Mouse (Mus musculus) lung, embryonic 16.5 days (tissue): ENCODE results near the gene Ccnt1. TPM values are rescaled to one million over a fixed set of nuclear protein-coding genes. Genes with fewer than 3 reads are reported as not detected.
A peak's percentile ranks its signal among the peaks of the same experiment; 100 is the strongest.

Experiments
- ATAC-seq: fragments of 200-750 bp; cut with Nextera tagmentation; 2 replicates; pipeline ENCODE4 v1.8.0; 2017; ENCODE audit warnings: low read depth, mild to moderate bottlenecking, moderate library complexity
- H3K27ac ChIP-seq: fragments of 300-500 bp; sonication (generic); 2 replicates; pipeline ENCODE4 v1.5.1; 2014; ENCODE audit warnings: mild to moderate bottlenecking, control low read depth, low read length
- H3K27me3 ChIP-seq: fragments of 300-500 bp; sonication (generic); 2 replicates; pipeline ENCODE4 v1.6.1; 2014; ENCODE audit warnings: low read depth, low read length, mixed read lengths; ENCODE audit not compliant: control insufficient read depth, insufficient read depth
- H3K36me3 ChIP-seq: fragments of 300-500 bp; sonication (generic); 2 replicates; pipeline ENCODE4 v1.6.1; 2014; ENCODE audit warnings: low read length; ENCODE audit not compliant: control insufficient read depth, insufficient read depth
- H3K4me1 ChIP-seq: fragments of 300-500 bp; sonication (generic); replicated peaks from 2 replicates; pipeline ENCODE4 v1.6.1; 2014; ENCODE audit warnings: low read length, mixed read lengths; ENCODE audit not compliant: control insufficient read depth, insufficient read depth
- H3K4me2 ChIP-seq: fragments of 300-500 bp; sonication (generic); 2 replicates; pipeline ENCODE4 v1.6.1; 2014; ENCODE audit warnings: low read depth, low read length, control low read depth
- H3K4me3 ChIP-seq: fragments of 300-500 bp; sonication (generic); 2 replicates; pipeline ENCODE4 v1.5.1; 2014; ENCODE audit warnings: mild to moderate bottlenecking, low read length, control low read depth
- H3K9ac ChIP-seq: fragments of 300-500 bp; sonication (generic); 2 replicates; pipeline ENCODE4 v1.6.1; 2014; ENCODE audit warnings: low read length, control low read depth
- H3K9me3 ChIP-seq: fragments of 300-500 bp; sonication (generic); 2 replicates; pipeline ENCODE4 v1.6.1; 2016; ENCODE audit warnings: low read length; ENCODE audit not compliant: control insufficient read depth
- WGBS: fragments of 180-500 bp; shearing (Covaris S2); extraction: QIAGEN DNeasy Blood & Tissue Kit; methylation state at CpG from one replicate; pipeline ENCODE4 v1.1.7; 2014; 5-methylcytosine and 5-hydroxymethylcytosine counted together
- polyA plus RNA-seq: library from polyadenylated mRNA; unstranded; fragments of >200 nt; fragmentation: Nextera tagmentation; extraction: Ambion mirVana; gene quantifications from 2 replicates; pipeline ENCODE4 v1.2.1, GENCODE M21; 2015

Ccnt1 gene
- polyA plus RNA-seq, 1 experiment from 2014 or later: 64.2 TPM

DNA sequence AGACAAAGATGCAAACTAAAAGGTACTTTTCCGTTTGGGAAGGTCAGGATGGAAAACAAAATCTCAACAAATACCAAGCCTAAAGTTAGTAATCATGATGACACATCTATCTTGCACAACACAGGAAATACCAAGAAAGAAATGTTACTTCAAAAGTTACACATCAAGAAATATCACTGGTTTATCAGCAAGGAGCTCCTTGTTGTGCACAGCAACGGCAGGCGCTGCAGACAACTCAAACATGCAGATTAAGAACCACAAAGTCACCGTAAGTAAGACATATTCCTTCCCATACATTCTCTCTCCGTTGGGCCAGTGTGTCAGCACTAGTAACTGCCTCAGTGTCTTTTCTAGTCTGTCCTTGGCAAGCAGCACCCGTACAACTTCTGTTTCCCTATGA, 29.7 kb downstream of the Ccnt1 start:
- no peak overlapping the region for H3K4me3 ChIP-seq
- 72% methylated on average over 6 of the region's 6 CpGs for WGBS
- no peak overlapping the region for H3K4me2 ChIP-seq
- no peaks in the 10 kb centered on the region for H3K27me3 ChIP-seq
- H3K9me3 ChIP-seq: no peaks in the 10 kb centered on the region
- H3K4me1 ChIP-seq: no peaks in the 10 kb centered on the region
- no peak for ATAC-seq
- peaks cover 27% of the 10 kb centered on the region for H3K36me3 ChIP-seq
- no peak overlapping the region for H3K27ac ChIP-seq
- no peak overlapping the region for H3K9ac ChIP-seq

- no peaks in the 10 kb centered on the region for H3K27me3 ChIP-seq
- H3K4me1 ChIP-seq: peaks cover under 1% of the 10 kb centered on the region
- H3K4me3 ChIP-seq: no peak overlapping the region
- no peak for ATAC-seq
- 52% methylated on average over 4 of the region's 4 CpGs for WGBS
- no peaks in the 10 kb centered on the region for H3K9me3 ChIP-seq
- H3K4me2 ChIP-seq: no peak overlapping the region
- peaks cover 5% of the 10 kb centered on the region for H3K36me3 ChIP-seq
- no peak overlapping the region for H3K27ac ChIP-seq
- H3K9ac ChIP-seq: no peak overlapping the region
Measured at GRCm38 (mm10) chr15:98537923-98538322, 32.8 kb downstream of the Ccnt1 start.

DNA sequence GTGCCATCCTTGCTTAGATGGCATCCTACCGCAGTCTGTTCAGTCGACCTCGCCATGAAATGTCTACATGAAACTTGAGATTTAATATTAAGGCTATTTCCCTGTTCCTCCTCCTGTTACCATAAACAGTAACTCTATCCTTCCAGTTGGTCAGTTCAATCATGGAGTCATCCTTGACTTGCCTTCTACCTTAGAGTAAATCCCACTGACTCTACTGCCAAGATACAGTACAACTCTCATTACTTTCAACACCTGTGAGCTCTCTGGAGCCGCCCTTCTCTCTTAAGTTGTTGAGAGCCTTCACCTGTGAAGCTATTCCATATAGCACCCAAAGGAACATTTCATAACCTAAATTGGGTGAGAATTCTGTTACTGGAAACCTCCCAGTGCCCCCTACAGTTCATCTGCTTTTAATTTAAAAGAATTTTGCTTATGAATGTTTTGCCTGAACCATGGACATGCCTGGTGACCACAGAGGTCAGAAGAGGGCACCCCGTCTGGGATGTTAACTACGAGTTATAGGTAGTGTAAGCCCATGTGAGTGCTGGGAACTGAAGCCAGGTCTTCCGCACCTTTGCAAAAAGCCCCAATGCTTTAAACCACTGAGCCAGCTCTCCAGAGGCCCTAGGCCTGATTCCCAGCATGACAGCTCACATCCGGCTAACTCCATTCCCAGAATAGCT, 33.8 kb downstream of the Ccnt1 start:
- Histone ChIP-seq H3K27me3 (no peaks in the 10 kb centered on the region), H3K4me1 (peaks cover 9% of the 10 kb centered on the region), H3K4me3 (no peak overlapping the region), H3K27ac (no peak overlapping the region), H3K4me2 (no peak overlapping the region), H3K9me3 (no peaks in the 10 kb centered on the region), H3K36me3 (no peaks in the 10 kb centered on the region; the same call in 1 of the 2 replicates), H3K9ac (no peak overlapping the region)
- no peak for ATAC-seq
- 79% methylated on average over 8 of the region's 8 CpGs for WGBS

DNA sequence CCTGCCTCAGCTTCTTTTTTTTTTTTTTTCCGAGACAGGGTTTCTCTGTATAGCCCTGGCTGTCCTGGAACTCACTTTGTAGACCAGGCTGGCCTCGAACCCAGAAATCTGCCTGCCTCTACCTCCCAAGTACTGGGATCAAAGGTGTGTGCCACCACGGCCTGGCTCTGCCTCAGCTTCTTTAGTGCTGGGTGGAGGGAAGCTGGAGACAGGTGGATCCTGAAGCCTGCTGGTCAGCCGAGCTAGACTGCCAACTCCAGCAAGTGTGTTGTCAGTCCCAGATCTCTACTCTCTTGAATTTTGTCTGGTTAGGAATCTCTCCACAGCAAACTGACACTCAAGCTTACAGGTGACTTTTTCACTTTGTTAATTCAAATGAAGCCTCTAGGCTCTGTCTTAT, 34.8 kb downstream of the Ccnt1 start:
- Histone ChIP-seq H3K4me3 (no peak overlapping the region), H3K27ac (no peak overlapping the region), H3K9me3 (no peaks in the 10 kb centered on the region), H3K9ac (no peak overlapping the region), H3K4me2 (no peak overlapping the region), H3K4me1 (peaks cover 12% of the 10 kb centered on the region), H3K36me3 (peaks cover 6% of the 10 kb centered on the region), H3K27me3 (no peaks in the 10 kb centered on the region)
- ATAC-seq: no peak
- WGBS: 78% methylated on average over 4 of the region's 4 CpGs

- peak within 1 kb of the TSS; percentile 81 for H3K4me2 ChIP-seq
- 0% methylated on average over 58 of the region's 70 CpGs for WGBS
- no peaks in the 10 kb centered on the region for H3K9me3 ChIP-seq
- H3K4me3 ChIP-seq: peak within 1 kb of the TSS; percentile 92
- H3K27ac ChIP-seq: peak within 1 kb of the TSS; percentile 99
- H3K9ac ChIP-seq: peak within 1 kb of the TSS; percentile 94
- peaks cover 12% of the 10 kb centered on the region for H3K4me1 ChIP-seq
- no peaks in the 10 kb centered on the region for H3K27me3 ChIP-seq
- ATAC-seq: peak; percentile 100
- peaks cover 18% of the 10 kb centered on the region for H3K36me3 ChIP-seq
Measured at GRCm38 (mm10) chr15:98533881-98534627, 36.7 kb downstream of the Ccnt1 start, which contains the start of gene Kansl2. Gene Kansl2, minus strand, starts transcription at chr15:98534264.

- Histone ChIP-seq H3K36me3 (peaks cover 28% of the 10 kb centered on the region), H3K9ac (peak overlapping the region; percentile 94), H3K9me3 (no peaks in the 10 kb centered on the region), H3K4me2 (peak overlapping the region; percentile 77), H3K27ac (peak overlapping the region; percentile 10), H3K4me3 (peak overlapping the region; percentile 92), H3K27me3 (no peaks in the 10 kb centered on the region), H3K4me1 (peaks cover 12% of the 10 kb centered on the region)
- WGBS: under 1% methylated on average over 18 of the region's 18 CpGs
- ATAC-seq: no peak
Measured at GRCm38 (mm10) chr15:98533035-98533531, 37.6 kb downstream of the Ccnt1 start.

DNA sequence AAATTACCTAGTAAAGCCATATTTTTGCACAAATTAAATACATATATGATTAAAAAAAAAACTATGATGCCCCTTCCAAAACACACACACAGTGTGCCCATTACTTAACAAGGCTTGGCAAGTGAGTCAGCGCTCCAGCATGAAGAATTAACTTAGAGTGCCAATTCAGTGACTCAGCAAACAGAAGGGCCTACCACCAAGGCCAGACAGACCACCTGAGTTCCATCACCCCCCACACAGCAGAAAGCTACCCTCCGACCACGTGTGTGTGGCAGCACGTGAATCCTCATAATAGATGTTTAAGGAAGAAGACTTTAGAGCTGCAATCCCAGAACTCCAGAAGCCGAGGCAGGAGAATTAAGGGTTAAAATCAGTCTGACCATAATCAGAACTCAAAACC, 38.4 kb downstream of the Ccnt1 start:
- Histone ChIP-seq H3K4me3 (peak overlapping the region; percentile 92), H3K9ac (peak overlapping the region; percentile 94), H3K4me2 (peak overlapping the region; percentile 77), H3K27me3 (no peaks in the 10 kb centered on the region), H3K36me3 (peaks cover 36% of the 10 kb centered on the region), H3K27ac (no peak overlapping the region), H3K4me1 (peaks cover 12% of the 10 kb centered on the region), H3K9me3 (no peaks in the 10 kb centered on the region)
- no peak for ATAC-seq
- 15% methylated on average over 5 of the region's 5 CpGs for WGBS

GRCm38 (mm10) chr15:98528066-98528563, 42.6 kb downstream of the Ccnt1 start:
- Histone ChIP-seq H3K36me3 (peaks cover 67% of the 10 kb centered on the region), H3K27me3 (no peaks in the 10 kb centered on the region), H3K4me3 (no peak overlapping the region), H3K9me3 (no peaks in the 10 kb centered on the region), H3K27ac (no peak overlapping the region), H3K4me1 (peaks cover 12% of the 10 kb centered on the region), H3K4me2 (no peak overlapping the region), H3K9ac (no peak overlapping the region)
- WGBS: 90% methylated on average over 5 of the region's 5 CpGs
- no peak for ATAC-seq

- H3K36me3 ChIP-seq: peaks cover 75% of the 10 kb centered on the region
- H3K27ac ChIP-seq: no peak overlapping the region
- H3K9ac ChIP-seq: no peak overlapping the region
- H3K27me3 ChIP-seq: no peaks in the 10 kb centered on the region
- 84% methylated on average over 5 of the region's 5 CpGs for WGBS
- H3K9me3 ChIP-seq: no peaks in the 10 kb centered on the region
- no peak overlapping the region for H3K4me2 ChIP-seq
- H3K4me3 ChIP-seq: no peak overlapping the region
- H3K4me1 ChIP-seq: peaks cover 4% of the 10 kb centered on the region
- no peak for ATAC-seq
Measured at GRCm38 (mm10) chr15:98527056-98527771, 43.5 kb downstream of the Ccnt1 start.
